Mouse (Mus musculus) heart, postnatal 36 days (tissue): ENCODE data around the gene Tshz2. TPM values are rescaled to one million over a fixed set of nuclear protein-coding genes. Genes with fewer than 3 reads are reported as not detected.

Source experiments
- DNase-seq, 2 experiments: peaks; one replicate each; pipeline ENCODE4 v3.0.0; 2021 to 2022
- intact Hi-C: fragments of 180-260 bp; cut with DNase I; formaldehyde crosslinking; loops from one replicate; pipeline ENCODE4 v1.15.1; 2025
- total RNA-seq, 2 experiments: library from RNA; stranded (reverse); gene quantifications; 2 replicates each; pipeline ENCODE4 v1.2.3; 2021

The Tshz2 gene
- total RNA-seq, 2 experiments from 2014 or later: 13.6 to 14.9 TPM

GRCm38 (mm10) chr2:170120139-170121027 is 487.6 kb downstream of the Tshz2 start:
- intact Hi-C loops: no loop called here
- DNase-seq: no peak

Other genes with a start within 250 kb of the Tshz2 start
- gene Gm11011, start 45.3 kb upstream of the Tshz2 start, total RNA-seq: not detected